Mouse (Mus musculus): ENCODE measurements around the gene Dand5.

DNA sequence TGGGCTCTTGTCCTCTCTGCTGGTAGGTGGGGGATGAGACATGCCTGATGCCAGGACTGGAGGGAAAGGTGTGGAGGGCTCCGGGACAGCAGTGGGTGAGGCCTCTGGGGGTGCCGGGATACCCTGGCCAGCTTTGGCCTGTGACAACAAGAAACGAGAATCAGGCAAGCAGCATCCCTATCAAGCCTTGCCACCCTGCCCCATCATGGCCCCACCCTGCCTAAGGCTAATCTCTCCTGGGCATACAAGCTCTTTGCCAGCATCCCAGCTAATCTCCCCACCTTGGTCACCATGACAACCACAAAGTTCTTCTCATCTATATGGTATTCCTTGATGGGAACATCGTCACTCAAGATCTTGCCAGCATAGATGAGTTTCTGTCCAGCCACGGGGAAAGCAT is 15.9 kb upstream of the Dand5 start:
- TF ChIP-seq CTCF (IDR thresholded peaks at IDR 0.05) (no peak), POLR2A (IDR thresholded peaks at IDR 0.05; ENCODE audit: insufficient read depth, low read depth, low read length) (no peak)

All from heart, adult 2 months (tissue).